Mouse (Mus musculus) liver, embryonic 16.5 days (tissue): ENCODE results near the gene Alox12e. TPM values are rescaled to one million over a fixed set of nuclear protein-coding genes. Genes with fewer than 3 reads are reported as not detected.
A peak's percentile ranks its signal among the peaks of the same experiment; 100 is the strongest.

Experiments used
- ATAC-seq: fragments of 200-750 bp; cut with Nextera tagmentation; 2 replicates; pipeline ENCODE4 v1.8.0; 2017; ENCODE audit warnings: low read depth, mild to moderate bottlenecking, moderate number of reproducible peaks, moderate library complexity
- H3K27ac ChIP-seq: fragments of 300-500 bp; sonication (generic); 2 replicates; pipeline ENCODE4 v1.5.1; 2014; ENCODE audit warnings: mild to moderate bottlenecking, low read length
- H3K27me3 ChIP-seq: fragments of 300-500 bp; sonication (generic); 2 replicates; pipeline ENCODE4 v1.6.1; 2014; ENCODE audit warnings: low read depth, low read length, mixed read lengths; ENCODE audit not compliant: control insufficient read depth, insufficient read depth
- H3K36me3 ChIP-seq: fragments of 300-500 bp; sonication (generic); 2 replicates; pipeline ENCODE4 v1.6.1; 2014; ENCODE audit warnings: mild to moderate bottlenecking; ENCODE audit not compliant: control insufficient read depth, insufficient read depth
- H3K4me1 ChIP-seq: fragments of 300-500 bp; sonication (generic); 2 replicates; pipeline ENCODE4 v1.6.1; 2014; ENCODE audit warnings: low read depth, low read length, mixed read lengths; ENCODE audit not compliant: control insufficient read depth
- H3K4me2 ChIP-seq: fragments of 300-500 bp; sonication (generic); 2 replicates; pipeline ENCODE4 v1.6.1; 2014; ENCODE audit warnings: low read depth, low read length, mixed read lengths
- H3K4me3 ChIP-seq: fragments of 300-500 bp; sonication (generic); 2 replicates; pipeline ENCODE4 v1.5.1; 2014; ENCODE audit warnings: low read depth, mild to moderate bottlenecking, low read length
- H3K9ac ChIP-seq: fragments of 300-500 bp; sonication (generic); 2 replicates; pipeline ENCODE4 v1.6.1; 2014; ENCODE audit warnings: low read depth, low read length
- H3K9me3 ChIP-seq: fragments of 300-500 bp; sonication (generic); replicated peaks from 2 replicates; pipeline ENCODE4 v1.6.1; 2016; ENCODE audit warnings: low read length; ENCODE audit not compliant: control insufficient read depth
- WGBS: fragments of 180-500 bp; shearing (Covaris S2); extraction: QIAGEN DNeasy Blood & Tissue Kit; methylation state at CpG from one replicate; pipeline ENCODE4 v1.1.7; 2014; ENCODE audit not compliant: insufficient replicate concordance; 5-methylcytosine and 5-hydroxymethylcytosine counted together
- polyA plus RNA-seq: library from polyadenylated mRNA; unstranded; fragments of >200 nt; fragmentation: Nextera tagmentation; extraction: Ambion mirVana; gene quantifications from 2 replicates; pipeline ENCODE4 v1.2.1, GENCODE M21; 2015

Gene Alox12e
- polyA plus RNA-seq, 1 experiment from 2014 or later: 0.11 TPM

GRCm38 (mm10) chr11:70334477-70334876, 12.0 kb upstream of the Alox12e start:
- no peak for ATAC-seq
- Histone ChIP-seq H3K9me3 (no peaks in the 10 kb centered on the region), H3K4me1 (no peaks in the 10 kb centered on the region), H3K9ac (no peak overlapping the region), H3K36me3 (no peaks in the 10 kb centered on the region), H3K4me2 (no peak overlapping the region), H3K27me3 (no peaks in the 10 kb centered on the region), H3K4me3 (no peak overlapping the region), H3K27ac (no peak overlapping the region)
- WGBS: 21% methylated on average over 4 of the region's 4 CpGs

DNA sequence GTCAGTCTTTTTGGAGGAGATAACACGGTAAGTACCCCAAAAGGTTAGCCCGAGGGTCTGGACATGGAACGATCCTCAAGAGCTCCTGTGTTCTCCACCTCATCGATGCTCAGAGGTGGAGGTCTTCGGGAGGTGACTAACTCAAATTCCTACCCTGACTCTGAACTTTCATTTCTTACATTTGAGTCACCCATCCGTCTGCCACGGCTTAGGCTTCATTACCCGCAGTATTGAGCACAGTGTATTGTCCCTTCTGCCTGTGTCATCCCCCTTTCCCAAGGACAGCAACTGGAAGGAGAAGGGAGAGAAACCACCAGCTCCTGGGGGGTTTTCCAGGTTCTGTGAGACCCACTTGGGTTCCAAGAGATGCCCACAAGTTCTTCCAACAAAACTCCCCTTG, 2.3 kb upstream of the Alox12e start:
- 73% methylated on average over 8 of the region's 8 CpGs for WGBS

DNA sequence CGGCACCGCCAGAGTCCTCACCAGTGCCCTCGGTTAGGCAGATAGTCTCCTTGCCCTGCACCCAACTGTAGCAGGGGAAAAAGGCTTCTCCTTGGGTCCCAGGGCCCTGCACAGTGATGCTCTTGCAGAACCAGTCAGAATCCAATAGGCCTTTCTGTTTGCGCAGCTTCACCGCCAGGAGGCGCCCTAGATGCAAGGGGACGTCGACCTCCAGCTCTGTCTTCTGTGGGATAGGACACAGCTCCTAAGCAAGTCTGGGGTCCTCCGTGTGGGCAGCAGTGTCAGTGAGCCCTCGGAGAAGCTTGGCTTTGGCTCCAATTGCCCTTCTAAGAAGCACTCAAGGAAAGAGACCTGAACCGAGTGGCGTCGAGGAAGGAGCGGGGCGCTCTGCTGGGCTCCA, 764 bp downstream of the Alox12e start:
- Histone ChIP-seq H3K4me3 (no peak overlapping the region), H3K9me3 (no peaks in the 10 kb centered on the region), H3K4me2 (no peak overlapping the region), H3K9ac (no peak overlapping the region), H3K36me3 (no peaks in the 10 kb centered on the region), H3K27me3 (peaks cover 25% of the 10 kb centered on the region), H3K27ac (no peak overlapping the region), H3K4me1 (no peaks in the 10 kb centered on the region)
- WGBS: 9% methylated on average over 15 of the region's 15 CpGs
- no peak for ATAC-seq

More for the DNA sequence above, 2.3 kb upstream of the Alox12e start:
- H3K9me3 ChIP-seq: no peaks in the 10 kb centered on the region
- H3K27ac ChIP-seq: no peak overlapping the region
- no peaks in the 10 kb centered on the region for H3K36me3 ChIP-seq
- H3K9ac ChIP-seq: no peak overlapping the region
- no peak overlapping the region for H3K4me2 ChIP-seq
- H3K4me3 ChIP-seq: no peak overlapping the region
- H3K4me1 ChIP-seq: no peaks in the 10 kb centered on the region
- ATAC-seq: no peak
- peaks cover 25% of the 10 kb centered on the region for H3K27me3 ChIP-seq

- no peak overlapping the region for H3K4me2 ChIP-seq
- ATAC-seq: no peak
These were observed 2.8 kb downstream of the Alox12e start for GRCm38 (mm10) chr11:70319614-70320013.

DNA sequence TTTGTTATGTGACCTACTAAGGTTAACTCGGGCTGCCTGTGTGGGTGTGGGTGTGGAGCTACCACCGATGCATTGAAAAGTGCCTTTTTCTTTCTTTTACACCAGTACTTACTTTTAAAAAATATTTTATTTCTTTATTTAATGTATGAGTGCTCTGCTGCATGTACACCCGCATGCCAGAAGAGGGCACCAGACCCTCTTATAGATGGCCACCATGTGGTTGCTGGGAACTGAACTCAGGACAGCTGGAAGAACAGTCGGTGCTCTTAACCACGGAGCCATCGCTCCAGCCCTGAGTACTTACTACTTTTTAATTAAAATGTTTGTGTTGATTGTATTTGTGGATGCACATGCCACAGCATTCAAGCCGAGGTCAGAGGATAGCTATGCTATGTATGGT, 8.6 kb downstream of the Alox12e start:
- no peak overlapping the region for H3K4me2 ChIP-seq
- H3K9me3 ChIP-seq: no peaks in the 10 kb centered on the region
- H3K9ac ChIP-seq: no peak overlapping the region
- no peak overlapping the region for H3K27ac ChIP-seq
- no peaks in the 10 kb centered on the region for H3K4me1 ChIP-seq
- H3K36me3 ChIP-seq: no peaks in the 10 kb centered on the region
- no peak for ATAC-seq
- WGBS: 21% methylated on average over 7 of the region's 7 CpGs
- no peaks in the 10 kb centered on the region for H3K27me3 ChIP-seq
- no peak overlapping the region for H3K4me3 ChIP-seq

More at GRCm38 (mm10) chr11:70319614-70320013, 2.8 kb downstream of the Alox12e start:
- H3K36me3 ChIP-seq: no peaks in the 10 kb centered on the region
- H3K4me3 ChIP-seq: no peak overlapping the region
- H3K27me3 ChIP-seq: peaks cover 25% of the 10 kb centered on the region
- WGBS: 54% methylated on average over 12 of the region's 12 CpGs
- H3K9ac ChIP-seq: no peak overlapping the region
- no peak overlapping the region for H3K27ac ChIP-seq
- no peaks in the 10 kb centered on the region for H3K4me1 ChIP-seq
- no peaks in the 10 kb centered on the region for H3K9me3 ChIP-seq

DNA sequence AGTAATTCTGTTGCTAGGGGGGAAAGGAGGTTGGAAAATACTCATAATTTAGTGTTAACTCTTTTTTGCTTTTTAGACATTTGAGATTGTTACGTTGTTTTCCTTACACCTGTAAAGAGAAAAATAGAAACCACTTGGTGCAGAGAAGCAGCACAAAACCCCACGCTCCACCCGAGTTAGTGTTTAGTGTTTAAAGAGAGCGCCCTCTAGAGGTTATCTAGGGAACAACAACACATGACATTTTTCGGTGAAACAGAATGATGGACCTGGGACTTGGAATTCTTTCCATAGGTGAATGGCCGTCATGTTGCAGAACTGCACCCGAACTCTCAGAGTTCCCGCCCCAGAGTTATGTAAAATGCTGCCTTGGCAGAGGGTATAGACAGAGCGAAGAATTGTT, 13.1 kb downstream of the Alox12e start:
- Histone ChIP-seq H3K9me3 (no peaks in the 10 kb centered on the region), H3K4me1 (no peaks in the 10 kb centered on the region), H3K9ac (no peak overlapping the region), H3K4me3 (no peak overlapping the region), H3K36me3 (no peaks in the 10 kb centered on the region), H3K27me3 (no peaks in the 10 kb centered on the region), H3K27ac (no peak overlapping the region), H3K4me2 (no peak overlapping the region)
- 13% methylated on average over 9 of the region's 9 CpGs for WGBS
- ATAC-seq: no peak

GRCm38 (mm10) chr11:70308296-70308695, 14.1 kb downstream of the Alox12e start:
- Histone ChIP-seq H3K27ac (no peak overlapping the region), H3K4me1 (no peaks in the 10 kb centered on the region), H3K4me3 (no peak overlapping the region), H3K4me2 (no peak overlapping the region), H3K27me3 (no peaks in the 10 kb centered on the region), H3K9ac (no peak overlapping the region), H3K36me3 (no peaks in the 10 kb centered on the region), H3K9me3 (no peaks in the 10 kb centered on the region)
- 67% methylated on average over 2 of the region's 2 CpGs for WGBS
- ATAC-seq: no peak

DNA sequence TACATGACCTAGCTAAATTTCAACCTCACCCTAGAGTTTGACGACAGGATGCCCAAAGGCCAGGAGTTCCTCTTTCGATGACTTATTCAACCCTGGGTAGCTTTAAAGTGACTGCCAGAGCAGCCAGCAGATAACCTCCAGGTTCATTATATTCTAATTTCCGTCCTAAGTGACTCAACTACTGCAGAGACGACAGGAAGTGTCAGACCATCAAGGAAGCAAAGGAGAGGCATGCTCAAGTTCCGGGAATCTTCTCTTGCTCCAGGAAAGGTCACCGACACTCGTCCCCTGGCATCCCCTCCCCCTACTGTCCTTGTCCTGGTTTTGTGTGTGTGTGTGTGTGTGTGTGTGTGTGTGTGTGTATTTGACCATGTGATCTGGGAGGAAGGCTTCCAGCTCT, 16.3 kb downstream of the Alox12e start:
- Histone ChIP-seq H3K9ac (no peak overlapping the region), H3K9me3 (no peaks in the 10 kb centered on the region), H3K36me3 (no peaks in the 10 kb centered on the region), H3K27ac (no peak overlapping the region), H3K27me3 (no peaks in the 10 kb centered on the region), H3K4me2 (no peak overlapping the region), H3K4me1 (no peaks in the 10 kb centered on the region), H3K4me3 (no peak overlapping the region)
- WGBS: 17% methylated on average over 7 of the region's 7 CpGs
- peak; percentile 16; the same call in 1 of the 2 replicates for ATAC-seq

DNA sequence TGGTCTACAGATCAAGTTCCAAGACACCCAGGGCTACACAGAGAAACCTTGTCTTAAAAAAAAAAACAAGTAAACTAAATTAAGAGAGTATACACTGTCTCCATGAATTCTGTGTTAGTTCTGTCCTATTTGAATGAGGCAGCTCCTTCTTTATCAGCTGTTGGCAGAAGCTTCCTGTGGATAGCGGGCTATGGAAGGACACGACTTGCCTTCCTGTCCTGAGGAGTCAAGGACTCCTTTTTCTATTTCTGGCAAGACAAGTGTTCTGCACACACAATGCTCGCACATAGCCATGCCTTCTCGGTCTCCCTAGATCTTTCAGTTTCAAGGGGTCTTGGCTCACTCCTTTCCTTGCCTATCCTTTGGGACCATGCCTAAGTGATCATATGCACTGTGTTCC, 20.1 kb downstream of the Alox12e start:
- Histone ChIP-seq H3K4me2 (no peak overlapping the region), H3K9me3 (no peaks in the 10 kb centered on the region), H3K27me3 (no peaks in the 10 kb centered on the region), H3K36me3 (no peaks in the 10 kb centered on the region), H3K9ac (no peak overlapping the region), H3K27ac (no peak overlapping the region), H3K4me1 (no peaks in the 10 kb centered on the region), H3K4me3 (no peak overlapping the region)
- no peak for ATAC-seq
- WGBS: 30% methylated on average over 4 of the region's 4 CpGs
